Mouse (Mus musculus) hindbrain, embryonic 13.5 days (tissue): Measurements from ENCODE around the gene Gpr62. TPM values are rescaled to one million over a fixed set of nuclear protein-coding genes. Genes with fewer than 3 reads are reported as not detected.
A peak's percentile ranks its signal among the peaks of the same experiment; 100 is the strongest.

Source experiments
- ATAC-seq: fragments of 200-750 bp; cut with Nextera tagmentation; 2 replicates; pipeline ENCODE4 v1.8.0; 2017; ENCODE audit warnings: moderate TSS enrichment; ENCODE audit not compliant: low FRiP score
- H3K27ac ChIP-seq: fragments of 300-500 bp; sonication (generic); 2 replicates; pipeline ENCODE4 v1.5.1; 2015; ENCODE audit warnings: inconsistent platforms, mild to moderate bottlenecking, moderate library complexity
- H3K27me3 ChIP-seq: fragments of 300-500 bp; sonication (generic); 2 replicates; pipeline ENCODE4 v1.6.1; 2015; ENCODE audit warnings: mild to moderate bottlenecking, inconsistent platforms
- H3K36me3 ChIP-seq: fragments of 300-500 bp; sonication (generic); 2 replicates; pipeline ENCODE4 v1.6.1; 2015; ENCODE audit warnings: mild to moderate bottlenecking, inconsistent platforms
- H3K4me1 ChIP-seq: fragments of 300-500 bp; sonication (generic); replicated peaks from 2 replicates; pipeline ENCODE4 v1.6.1; 2015; ENCODE audit warnings: inconsistent platforms
- H3K4me2 ChIP-seq: fragments of 300-500 bp; sonication (generic); 2 replicates; pipeline ENCODE4 v1.6.1; 2015; ENCODE audit warnings: inconsistent platforms, mild to moderate bottlenecking, moderate library complexity
- H3K4me3 ChIP-seq: fragments of 300-500 bp; sonication (generic); 2 replicates; pipeline ENCODE4 v1.5.1; 2015; ENCODE audit warnings: mild to moderate bottlenecking, inconsistent platforms
- H3K9ac ChIP-seq: fragments of 300-500 bp; sonication (generic); 2 replicates; pipeline ENCODE4 v1.6.1; 2015; ENCODE audit warnings: mild to moderate bottlenecking, inconsistent platforms
- H3K9me3 ChIP-seq: fragments of 300-500 bp; sonication (generic); 2 replicates; pipeline ENCODE4 v1.6.1; 2016; ENCODE audit warnings: inconsistent platforms
- WGBS: fragments of 180-500 bp; shearing (Covaris S2); methylation state at CpG from one replicate; pipeline ENCODE4 v1.1.7; 2015; 5-methylcytosine and 5-hydroxymethylcytosine counted together
- polyA plus RNA-seq: library from polyadenylated mRNA; unstranded; fragments of >200 nt; fragmentation: Nextera tagmentation; extraction: Ambion mirVana; gene quantifications from 2 replicates; pipeline ENCODE4 v1.2.1, GENCODE M21; 2015

Gpr62 gene
- polyA plus RNA-seq, 1 experiment from 2014 or later: 0.68 TPM

GRCm38 (mm10) chr9:106461641-106462429, 3.9 kb downstream of the Gpr62 start:
- Histone ChIP-seq H3K4me3 (no peak overlapping the region), H3K27me3 (no peaks in the 10 kb centered on the region), H3K27ac (no peak overlapping the region), H3K4me2 (no peak overlapping the region), H3K36me3 (peaks cover 55% of the 10 kb centered on the region), H3K4me1 (peaks cover 69% of the 10 kb centered on the region), H3K9ac (no peak overlapping the region), H3K9me3 (no peaks in the 10 kb centered on the region)
- WGBS: 84% methylated on average over 16 of the region's 16 CpGs
- no peak for ATAC-seq

GRCm38 (mm10) chr9:106461026-106461415, 4.7 kb downstream of the Gpr62 start:
- no peak overlapping the region for H3K4me3 ChIP-seq
- peaks cover 55% of the 10 kb centered on the region for H3K36me3 ChIP-seq
- H3K4me1 ChIP-seq: peaks cover 74% of the 10 kb centered on the region
- no peaks in the 10 kb centered on the region for H3K27me3 ChIP-seq
- 94% methylated on average over 9 of the region's 9 CpGs for WGBS
- no peaks in the 10 kb centered on the region for H3K9me3 ChIP-seq
- no peak overlapping the region for H3K4me2 ChIP-seq
- no peak overlapping the region for H3K9ac ChIP-seq
- H3K27ac ChIP-seq: no peak overlapping the region
- no peak for ATAC-seq

- 76% methylated on average over 18 of the region's 18 CpGs for WGBS
- peaks cover 74% of the 10 kb centered on the region for H3K4me1 ChIP-seq
- H3K9ac ChIP-seq: peak overlapping the region; percentile 46; the same call in 1 of the 2 replicates
- H3K9me3 ChIP-seq: no peaks in the 10 kb centered on the region
- no peak overlapping the region for H3K27ac ChIP-seq
- H3K36me3 ChIP-seq: peaks cover 55% of the 10 kb centered on the region
- no peak overlapping the region for H3K4me2 ChIP-seq
- no peak overlapping the region for H3K4me3 ChIP-seq
- no peak for ATAC-seq
- no peaks in the 10 kb centered on the region for H3K27me3 ChIP-seq
Measured at GRCm38 (mm10) chr9:106460401-106461025, 5.2 kb downstream of the Gpr62 start.

- Histone ChIP-seq H3K9me3 (no peaks in the 10 kb centered on the region), H3K4me1 (peaks cover 74% of the 10 kb centered on the region), H3K4me3 (no peak overlapping the region), H3K36me3 (peaks cover 55% of the 10 kb centered on the region), H3K27me3 (no peaks in the 10 kb centered on the region), H3K4me2 (no peak overlapping the region), H3K27ac (no peak overlapping the region), H3K9ac (peak overlapping the region; percentile 46)
- 81% methylated on average over 15 of the region's 15 CpGs for WGBS
- ATAC-seq: no peak
Measured at GRCm38 (mm10) chr9:106459946-106460345, 5.8 kb downstream of the Gpr62 start.

- Histone ChIP-seq H3K4me3 (peak overlapping the region; percentile 79), H3K9ac (peak overlapping the region; percentile 94), H3K9me3 (no peaks in the 10 kb centered on the region), H3K36me3 (peaks cover 37% of the 10 kb centered on the region), H3K27me3 (no peaks in the 10 kb centered on the region), H3K27ac (peak overlapping the region; percentile 97), H3K4me1 (peaks cover 69% of the 10 kb centered on the region), H3K4me2 (peak overlapping the region; percentile 100)
- 41% methylated on average over 5 of the region's 5 CpGs for WGBS
- ATAC-seq: no peak
Measured at GRCm38 (mm10) chr9:106457920-106458319, 7.8 kb downstream of the Gpr62 start.

- Histone ChIP-seq H3K9ac (peak overlapping the region; percentile 94), H3K27ac (peak overlapping the region; percentile 97), H3K4me2 (peak overlapping the region; percentile 100), H3K36me3 (peaks cover 32% of the 10 kb centered on the region), H3K27me3 (no peaks in the 10 kb centered on the region), H3K4me3 (peak overlapping the region; percentile 79), H3K4me1 (peaks cover 76% of the 10 kb centered on the region), H3K9me3 (no peaks in the 10 kb centered on the region)
- WGBS: 32% methylated on average over 9 of the region's 9 CpGs
- ATAC-seq: no peak
Measured at GRCm38 (mm10) chr9:106457163-106457559, 8.6 kb downstream of the Gpr62 start.

GRCm38 (mm10) chr9:106456325-106457162, 9.2 kb downstream of the Gpr62 start:
- Histone ChIP-seq H3K9ac (peak overlapping the region; percentile 94), H3K27ac (peak overlapping the region; percentile 97), H3K4me3 (peak overlapping the region; percentile 79), H3K36me3 (peaks cover 26% of the 10 kb centered on the region), H3K4me2 (peak overlapping the region; percentile 100), H3K9me3 (no peaks in the 10 kb centered on the region), H3K27me3 (no peaks in the 10 kb centered on the region), H3K4me1 (peaks cover 78% of the 10 kb centered on the region)
- no peak for ATAC-seq
- WGBS: 20% methylated on average over 15 of the region's 15 CpGs

- Histone ChIP-seq H3K4me1 (peaks cover 84% of the 10 kb centered on the region), H3K9ac (peak overlapping the region; percentile 94), H3K4me2 (peak overlapping the region; percentile 100), H3K9me3 (no peaks in the 10 kb centered on the region), H3K4me3 (peak overlapping the region; percentile 79), H3K27me3 (0 out of 2 replicates have a peak, but pooled peaks cover 3% of the 10 kb centered on the region), H3K27ac (peak overlapping the region; percentile 97), H3K36me3 (peaks cover 12% of the 10 kb centered on the region; the same call in 1 of the 2 replicates)
- 1% methylated on average over 17 of the region's 17 CpGs for WGBS
- ATAC-seq: peak; percentile 26
Measured at GRCm38 (mm10) chr9:106454888-106455681, 10.7 kb downstream of the Gpr62 start.

GRCm38 (mm10) chr9:106454071-106454761, 11.5 kb downstream of the Gpr62 start:
- Histone ChIP-seq H3K36me3 (0 out of 2 replicates have a peak, but pooled peaks cover 8% of the 10 kb centered on the region), H3K9me3 (no peaks in the 10 kb centered on the region), H3K27ac (peak overlapping the region; percentile 97), H3K4me3 (peak overlapping the region; percentile 79), H3K27me3 (0 out of 2 replicates have a peak, but pooled peaks cover 3% of the 10 kb centered on the region), H3K9ac (peak overlapping the region; percentile 94), H3K4me1 (peaks cover 80% of the 10 kb centered on the region), H3K4me2 (peak overlapping the region; percentile 100)
- under 1% methylated on average over 15 of the region's 20 CpGs for WGBS
- ATAC-seq: peak; percentile 15

- Histone ChIP-seq H3K27me3 (0 out of 2 replicates have a peak, but pooled peaks cover 3% of the 10 kb centered on the region), H3K9ac (peak within 1 kb of the TSS; percentile 94), H3K4me2 (peak within 1 kb of the TSS; percentile 100), H3K36me3 (0 out of 2 replicates have a peak, but pooled peaks cover 8% of the 10 kb centered on the region), H3K27ac (peak within 1 kb of the TSS; percentile 97), H3K4me3 (peak within 1 kb of the TSS; percentile 79), H3K9me3 (no peaks in the 10 kb centered on the region), H3K4me1 (peaks cover 80% of the 10 kb centered on the region)
- under 1% methylated on average over 53 of the region's 74 CpGs for WGBS
- peak; percentile 69 for ATAC-seq
Measured at GRCm38 (mm10) chr9:106453271-106454070, 12.3 kb downstream of the Gpr62 start, which contains the start of gene Pcbp4. TSS of gene Pcbp4 (plus strand) at chr9:106453291.
